Mouse (Mus musculus) frontal cortex, postnatal 14 days (tissue): ENCODE data around the gene Sarnp.

Experiments used
- DNase-seq, 2 experiments: peaks; one replicate each; pipeline ENCODE4 v3.0.0; 2022; ENCODE audit warnings: low spot score in 2 of 2

Gene Sarnp

GRCm38 (mm10) chr10:128891296-128892094 lies 74.4 kb downstream of the Sarnp start, which contains the start of gene Gdf11:
Gdf11 (minus strand) TSS chr10:128891718.
- DNase-seq, result no peak

- no peak for DNase-seq
Measured at GRCm38 (mm10) chr10:128892246-128892645, 75.1 kb downstream of the Sarnp start.

GRCm38 (mm10) chr10:128895437-128895836 lies 78.3 kb downstream of the Sarnp start:
- peak in 1 of 2 experiments; percentile 75 for DNase-seq

- DNase-seq, result peak in 1 of 2 experiments; percentile 64
Measured at GRCm38 (mm10) chr10:128895952-128896693, 79.0 kb downstream of the Sarnp start.

- DNase-seq, result no peak
Measured at GRCm38 (mm10) chr10:128896807-128897206, 79.7 kb downstream of the Sarnp start.

GRCm38 (mm10) chr10:128897501-128897900 lies 80.4 kb downstream of the Sarnp start:
- DNase-seq, result no peak

GRCm38 (mm10) chr10:128899759-128900490 lies 82.8 kb downstream of the Sarnp start:
- DNase-seq, result no peak

- DNase-seq, result no peak
Measured at GRCm38 (mm10) chr10:128900698-128901097, 83.6 kb downstream of the Sarnp start, which contains the start of gene Cd63. Cd63 (plus strand) TSS chr10:128900989.

- no peak for DNase-seq
Measured at GRCm38 (mm10) chr10:128901409-128901808, 84.3 kb downstream of the Sarnp start.

GRCm38 (mm10) chr10:128902409-128902988 lies 85.4 kb downstream of the Sarnp start:
- DNase-seq, result no peak

- no peak for DNase-seq
Measured at GRCm38 (mm10) chr10:128904812-128905211, 87.7 kb downstream of the Sarnp start.

- DNase-seq, result no peak
Measured at GRCm38 (mm10) chr10:128908778-128909448, 91.8 kb downstream of the Sarnp start.

- peak; percentile 53 to 63 for DNase-seq
Measured at GRCm38 (mm10) chr10:128909567-128910028, 92.5 kb downstream of the Sarnp start.

- DNase-seq, result peak in 1 of 2 experiments; percentile 57
Measured at GRCm38 (mm10) chr10:128910066-128910841, 93.1 kb downstream of the Sarnp start.

- no peak for DNase-seq
Measured at GRCm38 (mm10) chr10:128911430-128911829, 94.3 kb downstream of the Sarnp start.

- no peak for DNase-seq
Measured at GRCm38 (mm10) chr10:128912268-128912667, 95.1 kb downstream of the Sarnp start.

GRCm38 (mm10) chr10:128912791-128913190 lies 95.7 kb downstream of the Sarnp start:
- DNase-seq, result no peak

- peak; percentile 76 to 86 for DNase-seq
Measured at GRCm38 (mm10) chr10:128913219-128913618, 96.1 kb downstream of the Sarnp start.

- DNase-seq, result no peak
Measured at GRCm38 (mm10) chr10:128913696-128914095, 96.6 kb downstream of the Sarnp start.

- no peak for DNase-seq
Measured at GRCm38 (mm10) chr10:128915550-128915949, 98.4 kb downstream of the Sarnp start.
